Mouse (Mus musculus): ENCODE results near the gene Thoc5.

Gene Thoc5

GRCm38 (mm10) chr11:4974376-4975122 lies 79.4 kb downstream of the Thoc5 start:
- no peak for DNase-seq (ENCODE audit: low spot score)

- DNase-seq (ENCODE audit: low spot score), result peak; percentile 77
These were observed 80.5 kb downstream of the Thoc5 start for GRCm38 (mm10) chr11:4975623-4976022.

Data from testis, postnatal 14 days (tissue).